Mouse (Mus musculus) cerebellum, adult 11-12 months (tissue): ENCODE data around the gene Mettl11b.
"Not testable (repeated sequence)": the region's sequence is repeated elsewhere in the genome, so short reads cannot be mapped to it uniquely, and the experiment has no call there.

ENCODE experiments used
- DNase-seq: peaks from one replicate; pipeline ENCODE4 v3.0.0; 2022

The Mettl11b gene

GRCm38 (mm10) chr1:163725106-163725759, at the start of gene Mettl11b:
Mettl11b (minus strand) TSS chr1:163725232.
- DNase-seq: no peak

- DNase-seq: no peak
Measured at GRCm38 (mm10) chr1:163757462-163758207, 32.6 kb upstream of the Mettl11b start.

GRCm38 (mm10) chr1:163751360-163751992, 26.4 kb upstream of the Mettl11b start:
- DNase-seq: no peak

GRCm38 (mm10) chr1:163737239-163737533, 12.2 kb upstream of the Mettl11b start:
- DNase-seq: no peak

- DNase-seq: no peak
Measured at GRCm38 (mm10) chr1:163736441-163737238, 11.6 kb upstream of the Mettl11b start.

GRCm38 (mm10) chr1:163731166-163731565, 6.1 kb upstream of the Mettl11b start:
- DNase-seq: not testable (repeated sequence)

- DNase-seq: no peak
Measured at GRCm38 (mm10) chr1:163723913-163724312, 1.1 kb downstream of the Mettl11b start.

GRCm38 (mm10) chr1:163708618-163709017, 16.4 kb downstream of the Mettl11b start:
- DNase-seq: no peak

GRCm38 (mm10) chr1:163700571-163700970, 24.5 kb downstream of the Mettl11b start:
- DNase-seq: no peak

GRCm38 (mm10) chr1:163699702-163700101, 25.3 kb downstream of the Mettl11b start:
- DNase-seq: no peak

GRCm38 (mm10) chr1:163691860-163692259, 33.2 kb downstream of the Mettl11b start:
- no peak for DNase-seq

- no peak for DNase-seq
Measured at GRCm38 (mm10) chr1:163682935-163683430, 42.0 kb downstream of the Mettl11b start.

GRCm38 (mm10) chr1:163682127-163682526, 42.9 kb downstream of the Mettl11b start:
- no peak for DNase-seq

GRCm38 (mm10) chr1:163672866-163673265, 52.2 kb downstream of the Mettl11b start:
- no peak for DNase-seq

- no peak for DNase-seq
Measured at GRCm38 (mm10) chr1:163671326-163671725, 53.7 kb downstream of the Mettl11b start.

- DNase-seq: no peak
Measured at GRCm38 (mm10) chr1:163670702-163671101, 54.3 kb downstream of the Mettl11b start.

GRCm38 (mm10) chr1:163669936-163670335, 55.1 kb downstream of the Mettl11b start:
- no peak for DNase-seq

GRCm38 (mm10) chr1:163662416-163662815, 62.6 kb downstream of the Mettl11b start:
- DNase-seq: no peak

GRCm38 (mm10) chr1:163658535-163658928, 66.5 kb downstream of the Mettl11b start:
- DNase-seq: no peak

GRCm38 (mm10) chr1:163657766-163658534, 67.1 kb downstream of the Mettl11b start:
- DNase-seq: no peak

GRCm38 (mm10) chr1:163657056-163657455, 68.0 kb downstream of the Mettl11b start:
- DNase-seq: no peak

GRCm38 (mm10) chr1:163656432-163656831, 68.6 kb downstream of the Mettl11b start:
- no peak for DNase-seq
